ENCODE assay signal across 14 mouse cellular contexts in the genomic region with DNA sequence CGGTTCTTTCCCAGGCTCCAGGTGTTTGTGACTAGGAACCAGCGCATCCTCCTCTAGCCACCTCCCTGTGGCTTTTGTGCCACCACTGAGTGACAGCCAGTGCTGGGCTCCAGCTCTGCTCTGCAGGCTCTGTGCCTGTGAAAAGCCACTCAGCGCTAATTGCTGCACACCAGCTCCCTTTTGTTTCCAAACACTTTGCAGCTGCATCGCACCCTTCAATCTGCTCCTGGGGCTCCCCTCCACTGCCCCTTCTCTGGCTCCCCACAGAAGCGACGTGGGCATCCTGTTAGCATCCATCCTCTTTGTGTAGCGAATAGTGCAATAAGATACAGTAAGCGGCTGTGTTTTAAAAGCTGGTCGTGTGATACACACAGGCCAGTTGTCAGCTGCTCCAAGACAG.
DNase-seq lines count a peak whose midpoint lies in the region; ATAC-seq and TF ChIP-seq lines count a peak whose summit lies in the region.
"Had no signal": no experiment of that assay in that cellular context is flagged by ENCODE, and none has a peak within 500 bp of the region (broad histone marks: within the 10 kb centered on the region; RNA-seq: fewer than 3 reads in every experiment).

No protein-coding gene starts in this region.

- no peaks in the 10 kb centered on the region for H3K36me3 ChIP-seq in forebrain, embryonic 10.5 days (replicated peaks)
- H3K36me3 ChIP-seq in forebrain, postnatal 0 days (ENCODE audit: insufficient read depth): no peaks in the 10 kb centered on the region
- no peaks in the 10 kb centered on the region for H3K36me3 ChIP-seq in midbrain, embryonic 14.5 days (ENCODE audit: control insufficient read depth, insufficient read depth, low read length)
- H3K36me3 ChIP-seq: intestine, embryonic 15.5 days; limb, embryonic 15.5 days had no signal

- no peak overlapping the region for H3K4me3 ChIP-seq in forebrain, embryonic 10.5 days
- no peak overlapping the region for H3K4me3 ChIP-seq in forebrain, postnatal 0 days (ENCODE audit: low read depth, low read length)
- no peak overlapping the region for H3K4me3 ChIP-seq in midbrain, embryonic 14.5 days (replicated peaks; ENCODE audit: low read depth, low read length)
- H3K4me3 ChIP-seq: intestine, embryonic 15.5 days; limb, embryonic 15.5 days had no signal

- peaks cover 35% of the 10 kb centered on the region for H3K4me1 ChIP-seq in forebrain, embryonic 10.5 days
- peaks cover 9% of the 10 kb centered on the region for H3K4me1 ChIP-seq in forebrain, postnatal 0 days (ENCODE audit: insufficient read depth)
- peaks cover 7% of the 10 kb centered on the region; the same call in 1 of the 2 replicates for H3K4me1 ChIP-seq in midbrain, embryonic 14.5 days (ENCODE audit: control insufficient read depth, insufficient read depth, low read length)

- peak overlapping the region; percentile 4; the same call in 1 of the 2 replicates for H3K27ac ChIP-seq in forebrain, embryonic 10.5 days
- peak overlapping the region; percentile 57; the same call in 1 of the 2 replicates for H3K27ac ChIP-seq in forebrain, postnatal 0 days (ENCODE audit: low read depth, low read length)
- H3K27ac ChIP-seq in midbrain, embryonic 14.5 days (replicated peaks; ENCODE audit: low read depth, low read length): peak overlapping the region; percentile 58
- H3K27ac ChIP-seq: intestine, embryonic 15.5 days; limb, embryonic 15.5 days had no signal

- 32% methylated on average over 9 of the region's 9 CpGs for WGBS in forebrain, embryonic 10.5 days
- 12% methylated on average over 9 of the region's 9 CpGs for WGBS in forebrain, postnatal 0 days
- WGBS in midbrain, embryonic 14.5 days: 22% methylated on average over 9 of the region's 9 CpGs

- no peaks in the 10 kb centered on the region for H3K9me3 ChIP-seq in forebrain, embryonic 10.5 days
- H3K9me3 ChIP-seq in forebrain, postnatal 0 days (ENCODE audit: low read length): no peaks in the 10 kb centered on the region
- no peaks in the 10 kb centered on the region for H3K9me3 ChIP-seq in midbrain, embryonic 14.5 days (ENCODE audit: control insufficient read depth, low read length)
- H3K9me3 ChIP-seq: intestine, embryonic 15.5 days; limb, embryonic 15.5 days had no signal

- ATAC-seq in forebrain, postnatal 0 days: peak; percentile 92
- ATAC-seq in midbrain, embryonic 14.5 days (ENCODE audit: low FRiP score, low TSS enrichment): no peak
- ATAC-seq: intestine, embryonic 15.5 days had no signal

- peaks cover 67% of the 10 kb centered on the region for H3K27me3 ChIP-seq in forebrain, embryonic 10.5 days (ENCODE audit: poor library complexity, severe bottlenecking)
- no peaks in the 10 kb centered on the region for H3K27me3 ChIP-seq in forebrain, postnatal 0 days (ENCODE audit: insufficient read depth, low read length)
- H3K27me3 ChIP-seq in midbrain, embryonic 14.5 days (ENCODE audit: control insufficient read depth, insufficient read depth, low read length): no peaks in the 10 kb centered on the region
- H3K27me3 ChIP-seq: intestine, embryonic 15.5 days had no signal

- TF ChIP-seq CTCF in forebrain, postnatal 0 days (IDR thresholded peaks at IDR 0.05; ENCODE audit: low read depth): no peak

- DNase-seq in layer of hippocampus, adult 9-11 months: peak; percentile 26
- DNase-seq in layer of hippocampus, postnatal 25 days (ENCODE audit: extremely low spot score in 1 of 2, low spot score in 1 of 2): no peak
- peak; percentile 27 for DNase-seq in forebrain, embryonic 10.5 days (ENCODE audit: extremely low spot score, low spot score)
- DNase-seq in forebrain, postnatal 0 days: peak; percentile 73
- peak; percentile 54 for DNase-seq in midbrain, embryonic 14.5 days
- DNase-seq in yolk sac, embryonic 10.5 days (ENCODE audit: low spot score): no peak
- no peak for DNase-seq in spleen, postnatal 10 days (ENCODE audit: low spot score in 2 of 2)
- DNase-seq in frontal cortex, postnatal 14 days (ENCODE audit: low spot score in 2 of 2): no peak
- DNase-seq: adrenal gland, postnatal 36 days; heart, adult 11 months; kidney, postnatal 10 days; lung, embryonic 14.5 days had no signal

- no peak overlapping the region for H3K9ac ChIP-seq in forebrain, postnatal 0 days
- H3K9ac ChIP-seq in midbrain, embryonic 14.5 days (replicated peaks; ENCODE audit: low read length): no peak overlapping the region
- H3K9ac ChIP-seq: intestine, embryonic 15.5 days; limb, embryonic 15.5 days; lung, embryonic 14.5 days had no signal

- peak overlapping the region; percentile 19; the same call in 1 of the 2 replicates for H3K4me2 ChIP-seq in forebrain, postnatal 0 days (ENCODE audit: low read depth)
- H3K4me2 ChIP-seq in midbrain, embryonic 14.5 days (ENCODE audit: low read length): no peak overlapping the region
- H3K4me2 ChIP-seq: intestine, embryonic 15.5 days; limb, embryonic 15.5 days; lung, embryonic 14.5 days had no signal

Comparison
In these comparisons a context has a peak if more than half of its experiments do, and no peak if none do; other contexts are left out.
1. DNase-seq: peak in layer of hippocampus, adult 9-11 months (single experiment), forebrain, embryonic 10.5 days (single experiment), forebrain, postnatal 0 days (single experiment) and midbrain, embryonic 14.5 days (single experiment); none in layer of hippocampus, postnatal 25 days (0 of 2), yolk sac, embryonic 10.5 days (single experiment), spleen, postnatal 10 days (0 of 2) and frontal cortex, postnatal 14 days (0 of 2).
2. H3K27ac ChIP-seq: peak in every context shown above with its lines; median percentile 58 in midbrain, embryonic 14.5 days; 57 in forebrain, postnatal 0 days; 4 in forebrain, embryonic 10.5 days.